Mouse (Mus musculus): Measurements from ENCODE around the gene Slc35f4.

- TF ChIP-seq POLR2A (IDR thresholded peaks at IDR 0.05; ENCODE audit: control insufficient read depth, low read depth, low read length): no peak
- no peak for TF ChIP-seq CTCF (IDR thresholded peaks at IDR 0.05; ENCODE audit: control insufficient read depth, insufficient read depth, insufficient replicate concordance, low read depth, low read length)
These were observed 49.2 kb downstream of the Slc35f4 start for GRCm38 (mm10) chr14:49476602-49477001.
